Mouse (Mus musculus): ENCODE measurements at regions not wholly inside any gene's neighbourhood (a gene's known extent, or its start where the extent isn't known, plus 50 kb on each side); places are given as distances from the start of the nearest gene placed in this dataset.

GRCm38 (mm10) chrX:11803239-11803638 lies 356.9 kb downstream of the Bcor start:
- H3K36me3 ChIP-seq = no peaks in the 10 kb centered on the region
- peaks cover 81% of the 10 kb centered on the region for H3K27me3 ChIP-seq
- no peak overlapping the region for H3K9ac ChIP-seq
- no peaks in the 10 kb centered on the region for H3K9me3 ChIP-seq
- no peak overlapping the region for H3K27ac ChIP-seq
- no peak overlapping the region for H3K4me3 ChIP-seq
- no peak for ATAC-seq (ENCODE audit: insufficient number of reproducible peaks, insufficient read depth, low FRiP score, low TSS enrichment, low read depth)
- peaks cover 18% of the 10 kb centered on the region for H3K4me1 ChIP-seq
- no peak overlapping the region for H3K4me2 ChIP-seq
- WGBS = 23% methylated on average over 9 of the region's 9 CpGs

GRCm38 (mm10) chrX:11806896-11807252 lies 353.3 kb downstream of the Bcor start:
- H3K27ac ChIP-seq = peak overlapping the region; percentile 16; the same call in 1 of the 2 replicates
- peaks cover 20% of the 10 kb centered on the region for H3K4me1 ChIP-seq
- H3K4me3 ChIP-seq = peak overlapping the region; percentile 45
- peak overlapping the region; percentile 64 for H3K4me2 ChIP-seq
- no peaks in the 10 kb centered on the region for H3K9me3 ChIP-seq
- H3K36me3 ChIP-seq = no peaks in the 10 kb centered on the region
- H3K27me3 ChIP-seq = peaks cover 89% of the 10 kb centered on the region
- ATAC-seq (ENCODE audit: insufficient number of reproducible peaks, insufficient read depth, low FRiP score, low TSS enrichment, low read depth) = no peak
- H3K9ac ChIP-seq = peak overlapping the region; percentile 64
- WGBS = 5% methylated on average over 22 of the region's 22 CpGs

- Histone ChIP-seq H3K36me3 (no peaks in the 10 kb centered on the region), H3K9ac (peak overlapping the region; percentile 64), H3K27me3 (peaks cover 90% of the 10 kb centered on the region), H3K4me1 (peaks cover 20% of the 10 kb centered on the region), H3K4me3 (peak overlapping the region; percentile 45), H3K9me3 (no peaks in the 10 kb centered on the region), H3K4me2 (peak overlapping the region; percentile 64), H3K27ac (peak overlapping the region; percentile 16)
- no peak; the same call in 1 of the 2 replicates for ATAC-seq (ENCODE audit: insufficient number of reproducible peaks, insufficient read depth, low FRiP score, low TSS enrichment, low read depth)
- WGBS = 4% methylated on average over 64 of the region's 71 CpGs
These were observed 352.8 kb downstream of the Bcor start for GRCm38 (mm10) chrX:11807253-11807882.

- ATAC-seq (ENCODE audit: insufficient number of reproducible peaks, insufficient read depth, low FRiP score, low TSS enrichment, low read depth) = no peak
These were observed 352.3 kb downstream of the Bcor start for GRCm38 (mm10) chrX:11807883-11808262.

GRCm38 (mm10) chrX:11808911-11809310 lies 351.2 kb downstream of the Bcor start:
- Histone ChIP-seq H3K4me3 (no peak overlapping the region), H3K36me3 (no peaks in the 10 kb centered on the region), H3K4me2 (no peak overlapping the region), H3K27ac (no peak overlapping the region), H3K27me3 (peaks cover 78% of the 10 kb centered on the region), H3K9ac (no peak overlapping the region), H3K9me3 (no peaks in the 10 kb centered on the region), H3K4me1 (peaks cover 10% of the 10 kb centered on the region; the same call in 1 of the 2 replicates)
- ATAC-seq (ENCODE audit: insufficient number of reproducible peaks, insufficient read depth, low FRiP score, low TSS enrichment, low read depth) = no peak
- WGBS = 55% methylated on average over 8 of the region's 8 CpGs

More at GRCm38 (mm10) chrX:11807883-11808262, 352.3 kb downstream of the Bcor start:
- WGBS = 14% methylated on average over 9 of the region's 9 CpGs
- Histone ChIP-seq H3K4me3 (peak overlapping the region; percentile 45), H3K9me3 (no peaks in the 10 kb centered on the region), H3K36me3 (no peaks in the 10 kb centered on the region), H3K9ac (peak overlapping the region; percentile 64), H3K4me2 (peak overlapping the region; percentile 64), H3K27ac (0 out of 2 replicates have a peak overlapping the region, but pooled peaks have one; percentile 16), H3K4me1 (peaks cover 20% of the 10 kb centered on the region), H3K27me3 (peaks cover 86% of the 10 kb centered on the region)

- H3K36me3 ChIP-seq = no peaks in the 10 kb centered on the region
- H3K27me3 ChIP-seq = peaks cover 22% of the 10 kb centered on the region
- no peak overlapping the region for H3K9ac ChIP-seq
- H3K4me1 ChIP-seq = no peaks in the 10 kb centered on the region; the same call in 1 of the 2 replicates
- H3K4me3 ChIP-seq = no peak overlapping the region
- 36% methylated on average over 9 of the region's 9 CpGs for WGBS
- ATAC-seq (ENCODE audit: insufficient number of reproducible peaks, insufficient read depth, low FRiP score, low TSS enrichment, low read depth) = no peak
- H3K27ac ChIP-seq = no peak overlapping the region
- H3K9me3 ChIP-seq = no peaks in the 10 kb centered on the region
- H3K4me2 ChIP-seq = no peak overlapping the region
These were observed 345.3 kb downstream of the Bcor start for GRCm38 (mm10) chrX:11814861-11815260.

GRCm38 (mm10) chrX:11815864-11816263 lies 344.3 kb downstream of the Bcor start:
- no peaks in the 10 kb centered on the region for H3K9me3 ChIP-seq
- 83% methylated on average over 4 of the region's 4 CpGs for WGBS
- H3K9ac ChIP-seq = no peak overlapping the region
- no peak for ATAC-seq (ENCODE audit: insufficient number of reproducible peaks, insufficient read depth, low FRiP score, low TSS enrichment, low read depth)
- no peak overlapping the region for H3K4me2 ChIP-seq
- no peaks in the 10 kb centered on the region for H3K36me3 ChIP-seq
- no peak overlapping the region for H3K4me3 ChIP-seq
- no peaks in the 10 kb centered on the region; the same call in 1 of the 2 replicates for H3K4me1 ChIP-seq
- H3K27me3 ChIP-seq = peaks cover 20% of the 10 kb centered on the region
- no peak overlapping the region for H3K27ac ChIP-seq

- H3K9me3 ChIP-seq = no peaks in the 10 kb centered on the region
- H3K4me2 ChIP-seq = no peak overlapping the region
- H3K4me3 ChIP-seq = no peak overlapping the region
- no peak overlapping the region for H3K27ac ChIP-seq
- H3K27me3 ChIP-seq = peaks cover 34% of the 10 kb centered on the region
- no peaks in the 10 kb centered on the region for H3K36me3 ChIP-seq
- no peak for ATAC-seq (ENCODE audit: insufficient number of reproducible peaks, insufficient read depth, low FRiP score, low TSS enrichment, low read depth)
- H3K9ac ChIP-seq = no peak overlapping the region
- 89% methylated on average over 3 of the region's 3 CpGs for WGBS
- no peaks in the 10 kb centered on the region; the same call in 1 of the 2 replicates for H3K4me1 ChIP-seq
These were observed 341.5 kb downstream of the Bcor start for GRCm38 (mm10) chrX:11818634-11819033.

GRCm38 (mm10) chrX:11821165-11821564 lies 339.0 kb downstream of the Bcor start:
- Histone ChIP-seq H3K27ac (no peak overlapping the region), H3K9me3 (no peaks in the 10 kb centered on the region), H3K27me3 (peaks cover 31% of the 10 kb centered on the region), H3K4me3 (no peak overlapping the region), H3K4me2 (no peak overlapping the region), H3K36me3 (no peaks in the 10 kb centered on the region), H3K4me1 (no peaks in the 10 kb centered on the region), H3K9ac (no peak overlapping the region)
- WGBS = 60% methylated on average over 2 of the region's 2 CpGs
- ATAC-seq (ENCODE audit: insufficient number of reproducible peaks, insufficient read depth, low FRiP score, low TSS enrichment, low read depth) = no peak

- WGBS = 50% methylated on average over 16 of the region's 16 CpGs
- H3K27me3 ChIP-seq = peaks cover 37% of the 10 kb centered on the region
- H3K4me1 ChIP-seq = no peaks in the 10 kb centered on the region
- no peak overlapping the region for H3K4me2 ChIP-seq
- no peaks in the 10 kb centered on the region for H3K9me3 ChIP-seq
- H3K36me3 ChIP-seq = no peaks in the 10 kb centered on the region
- H3K4me3 ChIP-seq = no peak overlapping the region
- no peak overlapping the region for H3K9ac ChIP-seq
- no peak overlapping the region for H3K27ac ChIP-seq
- no peak for ATAC-seq (ENCODE audit: insufficient number of reproducible peaks, insufficient read depth, low FRiP score, low TSS enrichment, low read depth)
These were observed 338.0 kb downstream of the Bcor start for GRCm38 (mm10) chrX:11821880-11822768.

GRCm38 (mm10) chrX:11825948-11826347 lies 334.2 kb downstream of the Bcor start:
- H3K9me3 ChIP-seq = no peaks in the 10 kb centered on the region
- 66% methylated on average over 1 of the region's 1 CpGs for WGBS
- no peak overlapping the region for H3K4me3 ChIP-seq
- ATAC-seq (ENCODE audit: insufficient number of reproducible peaks, insufficient read depth, low FRiP score, low TSS enrichment, low read depth) = no peak
- H3K4me2 ChIP-seq = no peak overlapping the region
- H3K27ac ChIP-seq = no peak overlapping the region
- no peaks in the 10 kb centered on the region for H3K4me1 ChIP-seq
- H3K9ac ChIP-seq = no peak overlapping the region
- H3K36me3 ChIP-seq = no peaks in the 10 kb centered on the region
- H3K27me3 ChIP-seq = peaks cover 31% of the 10 kb centered on the region

Data from embryonic facial prominence, embryonic 13.5 days (tissue).